Mouse (Mus musculus) adrenal gland, adult (tissue): Measurements from ENCODE around the gene 1700049E17Rik2.
"Not testable (repeated sequence)": the region's sequence is repeated elsewhere in the genome, so short reads cannot be mapped to it uniquely, and the experiment has no call there.

Experiments
- DNase-seq, 2 experiments: peaks; one replicate each; pipeline ENCODE4 v3.0.0; 2022 to 2023; ENCODE audit warnings: low spot score in 1 of 2; ENCODE audit not compliant: inconsistent age in 2 of 2

Gene 1700049E17Rik2

GRCm38 (mm10) chr14:41572911-41573310 lies at the start of gene 1700049E17Rik2:
Gene 1700049E17Rik2, plus strand, starts transcription at chr14:41573211.
- not testable (repeated sequence) for DNase-seq

- DNase-seq: not testable (repeated sequence)
Observed at GRCm38 (mm10) chr14:41524695-41525094, 48.3 kb upstream of the 1700049E17Rik2 start.

- not testable (repeated sequence) for DNase-seq
Observed at GRCm38 (mm10) chr14:41555483-41555882, 17.5 kb upstream of the 1700049E17Rik2 start, which contains the start of gene Gm7970. Gene Gm7970, minus strand, starts transcription at chr14:41555583.

GRCm38 (mm10) chr14:41586346-41586745 lies 13.3 kb downstream of the 1700049E17Rik2 start:
- peak in 1 of 2 experiments; percentile 28 for DNase-seq

- DNase-seq: not testable (repeated sequence)
Observed at GRCm38 (mm10) chr14:41600935-41601334, 27.9 kb downstream of the 1700049E17Rik2 start.

GRCm38 (mm10) chr14:41610690-41611089 lies 37.7 kb downstream of the 1700049E17Rik2 start:
- DNase-seq: peak in 1 of 2 experiments; percentile 36

GRCm38 (mm10) chr14:41622535-41622934 lies 49.5 kb downstream of the 1700049E17Rik2 start:
- DNase-seq: peak in 1 of 2 experiments; percentile 21

GRCm38 (mm10) chr14:41624512-41624911 lies 51.5 kb downstream of the 1700049E17Rik2 start, which contains the start of gene Gm3072:
Gene Gm3072, minus strand, starts transcription at chr14:41624612.
- DNase-seq: not testable (repeated sequence)

GRCm38 (mm10) chr14:41630144-41630543 lies 57.1 kb downstream of the 1700049E17Rik2 start:
- not testable (repeated sequence) for DNase-seq
